Mouse (Mus musculus) stomach, embryonic 14.5 days (tissue): Measurements from ENCODE around the gene Fam166a. TPM values are rescaled to one million over a fixed set of nuclear protein-coding genes. Genes with fewer than 3 reads are reported as not detected.

Experiments
- ATAC-seq: fragments of 200-750 bp; cut with Nextera tagmentation; 2 replicates; pipeline ENCODE4 v1.8.0; 2017; ENCODE audit warnings: low read depth, moderate TSS enrichment; ENCODE audit not compliant: insufficient number of reproducible peaks, insufficient read depth, low FRiP score
- H3K27ac ChIP-seq: fragments of 300-500 bp; sonication (generic); 2 replicates; pipeline ENCODE4 v1.5.1; 2014; ENCODE audit warnings: mild to moderate bottlenecking, low read length, moderate library complexity, mixed read lengths
- H3K27me3 ChIP-seq: fragments of 300-500 bp; sonication (generic); 2 replicates; pipeline ENCODE4 v1.6.1; 2014; ENCODE audit warnings: low read length, control low read depth, mixed read lengths; ENCODE audit not compliant: control insufficient read depth, insufficient read depth
- H3K36me3 ChIP-seq: fragments of 300-500 bp; sonication (generic); 2 replicates; pipeline ENCODE4 v1.6.1; 2014; ENCODE audit warnings: mild to moderate bottlenecking, control low read depth, low read length, moderate library complexity, mixed read lengths; ENCODE audit not compliant: control insufficient read depth, insufficient read depth
- H3K4me1 ChIP-seq: fragments of 300-500 bp; sonication (generic); 2 replicates; pipeline ENCODE4 v1.6.1; 2014; ENCODE audit warnings: low read length, control low read depth, mixed read lengths; ENCODE audit not compliant: control insufficient read depth, insufficient read depth
- H3K4me2 ChIP-seq: fragments of 300-500 bp; sonication (generic); replicated peaks from 2 replicates; pipeline ENCODE4 v1.6.1; 2014; ENCODE audit warnings: low read depth, low read length, control low read depth
- H3K4me3 ChIP-seq: fragments of 300-500 bp; sonication (generic); 2 replicates; pipeline ENCODE4 v1.5.1; 2014; ENCODE audit warnings: low read depth, low read length, control low read depth
- H3K9ac ChIP-seq: fragments of 300-500 bp; sonication (generic); replicated peaks from 2 replicates; pipeline ENCODE4 v1.6.1; 2014; ENCODE audit warnings: low read depth, mild to moderate bottlenecking, control low read depth, low read length, moderate library complexity, mixed read lengths
- H3K9me3 ChIP-seq: fragments of 300-500 bp; sonication (generic); 2 replicates; pipeline ENCODE4 v1.6.1; 2016; ENCODE audit warnings: low read depth, low read length, control low read depth; ENCODE audit not compliant: control insufficient read depth
- WGBS: fragments of 180-500 bp; shearing (Covaris S2); extraction: QIAGEN DNeasy Blood & Tissue Kit; methylation state at CpG from one replicate; pipeline ENCODE4 v1.1.7; 2014; 5-methylcytosine and 5-hydroxymethylcytosine counted together
- polyA plus RNA-seq: library from polyadenylated mRNA; unstranded; fragments of >200 nt; fragmentation: Nextera tagmentation; extraction: Ambion mirVana; gene quantifications from 2 replicates; pipeline ENCODE4 v1.2.1, GENCODE M21; 2014

The Fam166a gene
- polyA plus RNA-seq, 1 experiment from 2014 or later, result not detected

GRCm38 (mm10) chr2:25228995-25229530 is 10.5 kb downstream of the Fam166a start:
- no peak overlapping the region for H3K9ac ChIP-seq
- H3K4me1 ChIP-seq, result peaks cover 5% of the 10 kb centered on the region; the same call in 1 of the 2 replicates
- ATAC-seq, result no peak
- H3K27ac ChIP-seq, result no peak overlapping the region
- WGBS, result 73% methylated on average over 6 of the region's 6 CpGs
- H3K36me3 ChIP-seq, result no peaks in the 10 kb centered on the region
- no peak overlapping the region for H3K4me3 ChIP-seq
- no peaks in the 10 kb centered on the region for H3K9me3 ChIP-seq
- H3K27me3 ChIP-seq, result no peaks in the 10 kb centered on the region
- no peak overlapping the region; the same call in 1 of the 2 replicates for H3K4me2 ChIP-seq

- Histone ChIP-seq H3K4me3 (no peak overlapping the region), H3K4me1 (peaks cover 5% of the 10 kb centered on the region; the same call in 1 of the 2 replicates), H3K27me3 (no peaks in the 10 kb centered on the region), H3K9ac (no peak overlapping the region), H3K4me2 (no peak overlapping the region), H3K36me3 (no peaks in the 10 kb centered on the region), H3K9me3 (no peaks in the 10 kb centered on the region), H3K27ac (no peak overlapping the region)
- no peak for ATAC-seq
- WGBS, result 83% methylated on average over 5 of the region's 5 CpGs
These were observed 11.0 kb downstream of the Fam166a start for GRCm38 (mm10) chr2:25229582-25229981.

GRCm38 (mm10) chr2:25230581-25230980 is 12.0 kb downstream of the Fam166a start:
- Histone ChIP-seq H3K4me3 (no peak overlapping the region), H3K4me1 (peaks cover 4% of the 10 kb centered on the region; the same call in 1 of the 2 replicates), H3K4me2 (no peak overlapping the region), H3K9me3 (no peaks in the 10 kb centered on the region), H3K27me3 (no peaks in the 10 kb centered on the region), H3K27ac (no peak overlapping the region), H3K9ac (no peak overlapping the region), H3K36me3 (no peaks in the 10 kb centered on the region)
- ATAC-seq, result no peak
- 95% methylated on average over 7 of the region's 7 CpGs for WGBS

GRCm38 (mm10) chr2:25231038-25231437 is 12.5 kb downstream of the Fam166a start:
- Histone ChIP-seq H3K4me1 (no peaks in the 10 kb centered on the region), H3K9me3 (no peaks in the 10 kb centered on the region), H3K9ac (no peak overlapping the region), H3K36me3 (no peaks in the 10 kb centered on the region), H3K4me2 (no peak overlapping the region), H3K27me3 (no peaks in the 10 kb centered on the region), H3K4me3 (no peak overlapping the region), H3K27ac (no peak overlapping the region)
- no peak for ATAC-seq
- 57% methylated on average over 12 of the region's 12 CpGs for WGBS

DNA sequence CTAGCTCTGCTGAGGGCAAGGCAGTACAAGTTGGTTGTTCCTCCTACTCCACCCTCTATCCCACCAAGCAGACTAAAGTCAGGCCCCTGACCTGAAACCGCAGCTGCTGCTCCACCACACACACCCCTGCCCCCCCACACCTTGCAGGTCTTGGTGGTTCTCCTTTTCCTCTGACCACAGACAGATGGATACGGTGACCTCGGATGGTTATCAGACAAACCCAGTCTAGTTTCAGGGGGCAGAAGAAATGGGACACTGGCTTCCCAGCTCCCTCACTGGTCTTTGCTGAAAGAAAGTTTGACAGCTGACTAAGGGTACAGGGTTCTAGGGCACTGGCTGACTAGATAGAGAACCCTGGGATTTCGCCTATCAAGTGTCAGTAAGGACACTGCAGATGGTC is 14.9 kb downstream of the Fam166a start:
- H3K9ac ChIP-seq, result no peak overlapping the region

DNA sequence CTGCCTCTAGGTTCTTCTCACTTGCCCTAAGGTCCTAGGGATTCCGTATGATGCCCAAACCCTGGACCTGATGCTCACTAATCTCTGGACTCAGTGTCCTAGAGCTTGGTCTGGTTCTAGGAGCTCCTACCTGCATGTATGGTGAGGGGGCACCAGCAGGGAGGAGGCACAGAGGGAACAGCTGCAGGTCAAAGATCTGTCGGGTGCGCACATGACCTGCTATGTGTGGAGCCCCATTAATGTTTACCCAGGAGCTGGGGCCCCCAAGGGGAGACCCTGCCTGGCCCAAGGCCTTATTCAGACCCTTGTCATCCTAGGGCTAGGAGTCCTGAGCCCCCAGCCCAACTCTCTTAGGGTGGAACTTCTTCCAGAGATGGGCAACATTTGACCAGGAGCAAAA is 15.5 kb downstream of the Fam166a start, which contains the start of gene Slc34a3:
TSS of gene Slc34a3 (minus strand) at position 315 of the 400 bp plus-strand sequence.
- Histone ChIP-seq H3K9ac (no peak within 1 kb of the TSS), H3K27ac (no peak within 1 kb of the TSS), H3K9me3 (no peaks in the 10 kb centered on the region), H3K4me3 (no peak within 1 kb of the TSS), H3K4me1 (0 out of 2 replicates have a peak, but pooled peaks cover 4% of the 10 kb centered on the region), H3K4me2 (no peak within 1 kb of the TSS), H3K36me3 (no peaks in the 10 kb centered on the region), H3K27me3 (no peaks in the 10 kb centered on the region)
- 65% methylated on average over 3 of the region's 3 CpGs for WGBS
- ATAC-seq, result no peak

More for the DNA sequence above, 14.9 kb downstream of the Fam166a start:
- H3K4me1 ChIP-seq, result 0 out of 2 replicates have a peak, but pooled peaks cover 4% of the 10 kb centered on the region
- no peak overlapping the region for H3K27ac ChIP-seq
- no peak overlapping the region for H3K4me2 ChIP-seq
- no peak overlapping the region for H3K4me3 ChIP-seq
- no peak for ATAC-seq
- H3K27me3 ChIP-seq, result no peaks in the 10 kb centered on the region
- H3K9me3 ChIP-seq, result no peaks in the 10 kb centered on the region
- no peaks in the 10 kb centered on the region for H3K36me3 ChIP-seq
- WGBS, result 78% methylated on average over 4 of the region's 4 CpGs

DNA sequence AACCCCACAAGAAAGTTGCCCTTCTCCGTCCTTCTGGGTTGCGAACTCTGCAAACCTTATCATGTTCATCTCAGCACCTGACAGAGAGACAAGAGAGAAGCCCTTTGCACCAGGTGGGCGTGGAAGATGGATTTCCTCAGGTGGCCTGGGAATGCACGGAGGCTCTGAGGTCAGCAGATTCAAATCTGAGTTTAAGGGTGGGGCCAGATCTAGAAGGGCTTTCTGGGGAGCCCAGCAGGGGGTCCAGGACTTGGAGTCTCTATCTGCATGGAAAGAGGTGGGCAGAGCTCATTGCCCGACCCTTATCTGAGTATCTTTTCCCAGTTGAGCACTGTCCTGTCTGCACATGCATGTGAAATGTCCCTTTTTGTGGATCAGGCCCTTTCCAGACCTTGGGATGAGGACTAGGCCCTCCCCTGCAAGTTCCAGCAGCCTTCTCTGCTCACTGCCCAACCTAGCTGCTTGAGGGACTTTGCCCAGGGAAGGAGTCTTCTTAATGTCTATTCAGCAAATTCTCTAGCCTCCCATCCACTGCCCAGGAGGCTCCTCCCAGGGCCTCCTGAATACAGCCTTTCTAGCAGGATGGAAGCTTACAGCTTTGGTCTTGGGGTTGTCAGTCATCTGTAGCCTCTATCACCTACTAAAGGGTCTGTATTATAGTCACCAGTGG is 16.1 kb downstream of the Fam166a start:
- no peak for ATAC-seq
- Histone ChIP-seq H3K4me3 (no peak overlapping the region), H3K9me3 (no peaks in the 10 kb centered on the region), H3K9ac (no peak overlapping the region), H3K36me3 (no peaks in the 10 kb centered on the region), H3K27me3 (no peaks in the 10 kb centered on the region), H3K4me1 (0 out of 2 replicates have a peak, but pooled peaks cover 4% of the 10 kb centered on the region), H3K27ac (no peak overlapping the region), H3K4me2 (no peak overlapping the region)
- WGBS, result 56% methylated on average over 5 of the region's 5 CpGs

DNA sequence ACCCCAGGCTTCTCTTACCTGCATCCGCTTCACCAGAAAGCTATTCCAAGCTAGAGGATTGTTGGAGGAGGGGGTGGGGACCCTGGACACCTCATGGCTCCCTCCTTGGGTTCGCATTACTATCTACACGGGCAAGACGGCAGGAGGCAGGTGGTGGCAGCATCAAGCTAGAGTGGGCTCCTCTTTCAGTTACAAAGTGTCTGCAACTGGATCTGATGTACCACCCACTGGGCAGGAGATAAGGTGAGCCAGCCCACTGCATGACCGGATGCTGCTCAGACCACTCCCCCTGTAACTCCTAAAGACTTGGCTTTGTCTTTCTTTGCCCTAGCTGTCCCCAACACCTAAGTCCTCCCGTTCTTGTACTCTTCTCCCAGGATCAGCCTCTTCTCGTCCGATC is 18.1 kb downstream of the Fam166a start, which contains the start of gene Rnf224:
TSS of gene Rnf224 (minus strand) at position 174 of the 400 bp plus-strand sequence.
- no peaks in the 10 kb centered on the region for H3K36me3 ChIP-seq
- 34% methylated on average over 8 of the region's 8 CpGs for WGBS
- H3K9me3 ChIP-seq, result no peaks in the 10 kb centered on the region
- no peak for ATAC-seq
- H3K4me1 ChIP-seq, result peaks cover 16% of the 10 kb centered on the region; the same call in 1 of the 2 replicates
- 0 out of 2 replicates have a peak, but pooled peaks cover 3% of the 10 kb centered on the region for H3K27me3 ChIP-seq
- no peak within 1 kb of the TSS for H3K4me2 ChIP-seq
- no peak within 1 kb of the TSS; the same call in 1 of the 2 replicates for H3K9ac ChIP-seq
- no peak within 1 kb of the TSS for H3K27ac ChIP-seq
- no peak within 1 kb of the TSS for H3K4me3 ChIP-seq
